Mouse (Mus musculus) erythroblast, embryonic 14.5 days (primary cell): ENCODE measurements around the gene Casp7.

Experiments used
- GATA1 ChIP-seq: IDR thresholded peaks from 2 replicates; pipeline ENCODE4 v1.6.1; 2012; ENCODE audit warnings: low read length, inconsistent platforms, mixed read lengths
- TAL1 ChIP-seq: IDR thresholded peaks from 3 replicates; pipeline ENCODE4 v1.6.1; 2012; ENCODE audit warnings: low read length, inconsistent platforms, mixed read lengths

DNA sequence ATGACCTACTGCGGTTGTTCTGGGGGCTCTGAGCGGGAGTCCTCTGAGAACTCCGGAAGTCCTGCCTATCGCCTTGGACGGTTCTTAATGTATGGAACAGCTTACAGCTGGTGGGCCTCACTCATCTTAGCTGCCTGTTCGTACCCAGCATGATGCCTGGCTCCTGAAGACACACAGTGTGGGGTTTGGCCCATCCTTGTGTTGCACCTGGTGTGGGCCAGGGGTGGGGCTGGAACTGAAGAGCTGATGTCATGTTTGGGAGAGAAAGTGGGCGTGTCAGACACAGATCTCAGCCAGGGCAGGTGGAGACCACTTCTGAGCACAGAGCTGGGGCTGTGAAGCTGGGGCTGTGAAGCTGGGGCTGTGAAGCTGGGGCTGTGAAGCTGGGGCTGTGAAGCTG lies 16.6 kb upstream of the Casp7 start:
- TF ChIP-seq TAL1 (no peak), GATA1 (no peak)
